Mouse (Mus musculus) embryo, embryonic 9.5 days (tissue): ENCODE measurements around the gene St3gal3.

Experiments used
- DNase-seq: peaks from one replicate; pipeline ENCODE4 v3.0.0-alpha.2; 2017; ENCODE audit errors: extremely low spot score

Gene St3gal3

DNA sequence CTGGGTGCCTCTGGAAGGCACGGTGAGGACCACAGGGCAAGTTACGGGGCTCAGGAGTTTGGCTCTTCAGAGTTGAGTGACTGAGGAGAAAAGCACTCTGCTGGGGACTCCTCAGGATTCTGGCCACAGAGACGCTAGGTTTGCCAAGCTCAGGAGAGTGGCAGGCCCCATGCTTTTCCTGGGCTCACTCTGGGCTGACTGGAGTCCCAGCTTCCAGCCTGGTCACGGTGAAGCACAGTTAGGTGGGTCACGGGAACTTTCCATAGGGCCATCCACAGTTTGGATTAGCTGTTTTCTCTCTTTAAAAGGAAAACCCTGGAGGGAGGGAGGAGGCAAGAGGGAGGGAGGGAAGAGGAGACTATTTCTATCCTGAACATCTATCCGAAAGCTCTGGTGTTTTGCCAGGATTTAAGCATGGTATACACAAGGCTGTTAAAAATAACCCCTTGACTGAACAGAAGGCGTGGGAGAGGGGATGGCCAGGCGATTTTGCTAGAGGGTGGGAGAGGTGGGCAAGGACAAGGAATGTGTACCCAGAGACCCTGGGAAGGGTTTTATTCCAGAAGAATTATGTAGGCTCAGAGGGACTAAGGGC lies 149.6 kb downstream of the St3gal3 start:
- DNase-seq: no peak

DNA sequence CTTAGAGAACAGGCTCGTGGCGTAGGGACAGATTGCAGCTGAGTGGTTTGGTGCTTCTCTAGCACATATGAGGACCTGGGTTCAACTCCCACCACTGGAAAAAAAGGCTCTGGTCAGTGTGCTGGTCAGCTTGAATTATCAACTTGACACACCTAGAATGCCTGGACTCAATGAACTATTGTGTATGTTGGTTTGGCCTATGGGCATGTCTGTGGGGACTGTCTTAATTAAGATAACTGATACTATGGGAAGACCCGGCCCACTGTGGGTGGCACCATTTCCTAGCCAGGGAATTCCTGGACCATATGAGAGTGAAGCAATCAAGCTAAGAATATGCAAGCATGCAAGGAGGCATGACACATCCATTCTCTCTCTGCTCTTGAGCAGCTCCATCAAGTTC lies 150.5 kb downstream of the St3gal3 start:
- DNase-seq: no peak

DNA sequence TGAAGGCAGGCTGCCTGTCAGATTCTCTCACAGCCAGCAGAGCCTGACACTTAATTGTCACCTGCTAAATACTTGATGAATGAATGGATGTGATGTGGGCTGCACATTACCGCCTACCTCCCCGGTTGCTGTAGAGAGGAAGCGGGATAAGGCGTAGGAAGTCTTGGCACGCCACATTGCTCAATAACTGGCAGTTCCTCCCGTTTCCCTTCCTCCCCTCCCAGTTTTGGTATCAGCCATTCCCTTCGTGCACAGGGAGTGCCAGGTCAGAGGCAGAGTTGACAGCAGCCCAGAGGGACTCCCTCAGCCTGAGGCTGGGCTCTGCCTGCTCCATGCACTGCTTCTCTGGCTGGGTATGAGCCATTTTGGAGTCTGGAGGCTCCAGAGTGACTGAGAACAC lies 152.0 kb downstream of the St3gal3 start:
- no peak for DNase-seq

DNA sequence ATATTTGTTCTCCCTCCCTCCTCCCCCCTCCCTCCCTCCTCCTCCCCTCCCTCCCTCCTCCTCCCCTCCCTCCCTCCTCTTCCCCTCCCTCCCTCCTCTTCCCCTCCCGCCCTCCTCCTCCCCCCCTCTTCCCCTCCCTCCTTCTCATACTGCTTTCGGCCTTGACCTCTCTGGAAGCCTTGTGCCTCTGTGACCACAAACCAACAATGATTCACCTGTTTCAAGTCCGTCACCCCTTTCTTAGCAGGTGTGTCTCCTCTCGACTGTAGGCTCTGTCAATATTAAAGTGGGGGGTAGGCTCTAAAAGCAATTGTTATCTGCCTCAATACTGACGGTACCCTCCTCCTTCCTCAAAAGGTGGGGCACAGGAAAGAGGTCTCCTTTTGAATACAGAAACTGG lies 153.2 kb downstream of the St3gal3 start:
- no peak for DNase-seq

DNA sequence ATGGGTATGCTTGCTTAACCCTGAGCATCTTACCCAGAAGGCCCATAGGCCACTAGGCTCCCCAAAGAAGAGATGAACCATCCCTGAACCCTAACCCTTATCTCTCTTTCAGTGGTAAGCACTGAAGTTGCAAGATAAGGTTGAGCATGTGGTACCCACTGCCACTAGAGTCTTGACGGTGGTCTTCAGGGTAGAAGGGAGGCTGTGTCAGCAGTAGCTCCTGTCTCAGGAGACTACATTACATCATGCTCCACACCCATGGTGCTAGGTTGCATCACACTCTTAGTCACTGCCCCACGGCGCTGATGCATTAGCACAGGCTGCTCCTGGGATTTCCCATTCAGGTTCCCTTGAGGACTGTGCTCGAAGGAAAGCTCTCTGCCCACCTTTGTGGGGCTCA lies 154.6 kb downstream of the St3gal3 start:
- no peak for DNase-seq

DNA sequence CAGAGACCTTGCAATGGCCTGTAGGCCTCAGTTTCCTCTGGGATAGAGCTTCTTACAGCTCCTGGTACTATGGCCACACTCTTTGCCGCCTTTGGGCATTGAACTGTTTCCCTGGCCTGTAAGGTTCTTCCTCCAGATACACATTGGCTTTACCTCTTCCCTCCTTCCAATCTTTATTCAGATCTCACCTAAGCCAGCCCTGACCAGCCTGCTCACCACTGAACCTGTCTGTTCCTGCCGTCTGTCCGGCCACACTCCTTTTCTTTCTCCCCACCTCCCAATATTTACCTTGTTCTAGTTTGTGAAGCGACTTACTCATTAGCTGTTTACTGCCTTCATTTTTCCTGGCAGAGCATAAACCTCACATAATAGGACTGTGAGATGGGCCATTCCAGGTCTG lies 155.5 kb downstream of the St3gal3 start:
- DNase-seq: no peak

DNA sequence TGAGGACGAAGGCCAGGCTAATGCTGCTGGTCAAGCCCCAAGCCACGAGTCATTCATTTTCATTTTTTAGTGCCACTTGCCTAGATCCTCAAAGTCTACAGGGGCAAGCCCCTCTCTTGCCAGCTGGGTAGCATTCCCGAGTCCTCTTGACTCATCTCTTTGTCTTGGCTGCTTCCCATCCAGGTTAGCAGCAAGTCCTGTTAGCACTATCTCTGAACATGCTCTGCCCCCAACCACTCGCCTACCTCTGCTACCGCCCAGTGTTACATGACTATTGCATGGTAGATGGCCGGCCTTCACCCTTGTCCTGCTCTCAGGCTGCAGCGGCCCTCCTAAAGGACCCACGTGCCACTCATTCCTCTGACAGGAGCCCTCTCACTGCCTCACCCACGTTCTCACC lies 156.4 kb downstream of the St3gal3 start:
- no peak for DNase-seq

DNA sequence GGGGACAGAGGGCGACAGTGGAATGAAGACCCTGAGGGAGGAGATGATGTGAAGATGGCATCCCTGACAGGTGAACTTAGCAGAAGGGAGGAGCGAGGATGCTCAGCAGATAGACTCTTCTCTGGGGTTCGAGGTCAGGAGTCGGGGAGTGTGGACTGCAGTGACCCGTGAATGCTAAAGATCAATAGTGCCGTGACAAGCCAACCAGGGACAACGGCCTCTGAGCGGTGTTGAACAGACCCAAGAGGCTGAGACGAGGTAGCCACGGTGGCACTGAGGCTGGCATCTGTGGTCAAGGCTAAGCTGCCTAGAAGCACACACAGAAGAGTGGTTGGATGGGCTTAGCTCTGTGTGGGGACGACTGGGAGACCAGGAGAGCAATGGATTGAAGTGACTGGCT lies 156.9 kb downstream of the St3gal3 start:
- DNase-seq: no peak

DNA sequence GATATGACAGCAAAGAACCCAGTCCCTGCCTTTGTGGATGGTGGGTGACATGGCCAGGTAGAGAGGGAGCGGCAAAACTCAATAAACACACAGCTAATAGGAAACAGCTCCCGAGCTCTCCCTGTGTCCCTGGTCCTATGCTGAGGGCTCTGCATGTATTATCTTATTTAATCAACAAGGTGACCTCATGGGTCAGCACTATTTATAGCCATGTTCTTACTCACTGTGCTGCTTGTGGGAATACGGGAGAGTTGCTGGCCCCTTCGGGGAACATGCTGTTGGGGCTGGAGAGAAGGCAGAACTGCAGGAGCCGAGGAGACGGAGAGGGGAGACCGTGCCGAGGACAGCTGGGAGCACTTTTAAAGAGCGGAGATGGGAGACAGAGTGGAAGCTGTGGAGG lies 157.3 kb downstream of the St3gal3 start:
- no peak for DNase-seq

DNA sequence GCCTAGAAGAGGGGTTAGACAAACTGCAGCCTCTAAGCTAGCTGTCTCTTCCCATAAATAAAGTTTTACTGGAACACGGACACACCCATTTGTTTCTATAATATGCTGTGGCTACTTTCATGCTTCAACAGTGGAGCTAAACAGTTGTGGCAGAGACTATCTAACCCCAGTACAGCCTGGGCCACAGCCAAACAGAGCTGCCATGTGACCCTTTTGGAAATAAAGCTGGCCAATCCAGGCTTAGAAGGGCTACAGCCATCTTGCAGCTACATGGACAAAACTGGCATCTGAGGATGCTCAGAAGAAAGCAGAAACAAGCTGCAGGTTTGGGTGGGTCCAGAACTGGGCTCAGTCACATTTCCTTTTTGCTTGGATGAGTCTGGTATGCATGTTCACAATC lies 158.9 kb downstream of the St3gal3 start:
- no peak for DNase-seq

DNA sequence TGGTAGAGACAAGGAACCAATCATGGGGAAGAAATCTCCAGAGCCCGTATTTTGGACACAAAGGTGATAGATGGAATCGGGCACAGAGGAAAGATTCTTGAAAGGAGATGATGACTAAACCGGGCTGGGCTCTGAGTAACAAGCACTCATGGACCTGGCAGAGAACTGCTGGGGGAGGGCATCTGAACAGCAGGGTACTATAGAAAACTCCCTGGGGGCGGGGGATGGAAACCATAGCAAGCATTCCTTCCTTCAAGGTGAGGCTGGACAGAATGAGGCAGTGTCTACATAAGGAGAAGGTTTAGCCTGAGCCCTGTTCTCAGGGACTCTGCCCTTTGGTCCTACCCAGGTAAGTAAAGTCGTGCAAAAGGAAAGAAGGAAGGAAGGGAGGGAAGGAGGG lies 160.0 kb downstream of the St3gal3 start:
- DNase-seq: no peak

DNA sequence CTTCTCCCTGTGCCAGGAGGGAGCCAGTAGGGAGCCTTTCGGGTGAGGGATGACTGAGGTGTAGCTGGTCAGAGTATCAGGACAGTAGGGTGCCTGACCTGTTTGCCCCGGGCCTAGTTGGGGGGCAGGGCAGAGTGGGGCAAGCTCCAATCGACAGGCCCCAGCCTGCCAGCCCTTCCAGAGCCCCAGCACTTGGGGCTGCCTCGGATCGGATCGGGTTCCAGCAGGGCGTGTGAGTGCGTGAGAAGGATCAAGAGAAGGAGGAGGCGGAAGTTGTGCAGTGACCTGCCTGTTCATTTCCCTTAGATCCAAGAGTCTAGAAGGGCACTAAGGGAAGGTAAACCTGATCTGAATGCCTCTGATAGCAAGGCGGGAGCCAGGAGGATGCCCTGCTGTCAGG lies 161.7 kb downstream of the St3gal3 start:
- DNase-seq: no peak

DNA sequence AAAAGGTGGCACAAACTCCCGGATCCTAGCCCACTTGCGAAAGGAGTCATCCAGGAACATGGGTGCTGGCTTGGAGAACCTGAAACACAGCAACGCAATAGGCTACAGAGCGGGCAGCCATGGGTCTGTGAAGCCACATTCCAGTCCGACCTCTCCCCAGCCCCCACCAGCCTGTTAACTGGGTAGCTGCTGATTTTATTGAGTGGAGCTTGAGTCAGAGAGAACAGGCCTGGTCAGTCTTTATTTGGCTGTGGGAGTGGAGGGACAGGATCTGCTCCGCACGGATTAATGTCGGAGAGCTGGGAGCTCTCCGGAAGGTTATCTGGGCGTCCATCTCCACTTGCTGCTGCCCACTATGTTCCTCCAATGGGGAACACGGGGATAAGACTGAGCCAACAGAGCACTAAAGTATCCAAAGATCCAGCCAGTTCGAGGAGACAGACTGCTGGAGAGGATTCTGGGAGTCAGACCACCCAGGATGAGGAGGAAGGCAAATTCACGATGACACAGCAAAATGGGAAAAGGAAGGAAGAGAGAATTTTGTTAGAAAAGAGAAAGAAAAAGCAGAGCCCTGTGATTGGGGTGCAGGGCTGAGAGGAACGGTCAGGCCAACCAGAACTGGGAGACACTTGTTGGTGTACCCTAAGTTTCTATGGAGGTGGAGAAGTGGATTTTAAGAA lies 170.2 kb downstream of the St3gal3 start:
- DNase-seq: no peak

DNA sequence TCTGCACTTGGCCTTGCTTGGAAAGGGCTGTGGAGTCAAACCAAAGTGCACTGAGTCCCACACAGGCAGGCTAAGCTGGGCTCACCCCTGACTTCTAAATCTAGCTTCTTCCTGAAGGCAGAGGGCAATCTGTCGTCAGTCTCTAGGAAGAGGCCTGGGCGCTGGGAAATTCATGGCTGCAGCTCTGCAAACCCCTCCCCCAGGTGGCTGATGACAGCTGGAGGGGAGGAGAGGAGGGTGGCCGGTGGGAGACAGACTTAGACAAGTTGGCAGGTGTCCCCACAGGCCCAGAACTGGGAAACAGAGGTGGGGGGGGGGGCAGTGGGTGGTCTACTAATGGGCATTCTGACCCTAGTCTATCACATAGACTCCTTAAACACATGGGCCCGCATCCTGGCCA lies 177.2 kb downstream of the St3gal3 start:
- no peak for DNase-seq

DNA sequence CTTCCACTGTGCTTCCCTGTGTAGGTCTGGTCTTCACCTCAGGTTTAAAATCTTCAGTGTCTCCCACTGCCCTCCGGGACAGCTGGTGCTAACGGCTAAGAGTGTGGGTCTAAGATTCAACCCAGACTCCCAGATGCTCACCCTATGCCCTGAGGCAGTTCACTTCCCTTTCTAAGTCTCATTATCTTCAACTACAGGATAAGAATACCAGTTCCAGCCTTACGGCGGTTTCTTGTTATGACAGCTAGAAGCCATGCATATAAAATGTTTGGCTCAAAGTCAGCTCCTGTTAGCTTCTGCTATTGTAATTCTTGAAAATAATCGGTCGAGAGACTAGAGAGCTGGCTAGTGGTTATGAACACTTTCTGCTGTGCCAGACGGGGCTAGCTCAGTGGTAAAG lies 187.2 kb downstream of the St3gal3 start:
- DNase-seq: no peak

DNA sequence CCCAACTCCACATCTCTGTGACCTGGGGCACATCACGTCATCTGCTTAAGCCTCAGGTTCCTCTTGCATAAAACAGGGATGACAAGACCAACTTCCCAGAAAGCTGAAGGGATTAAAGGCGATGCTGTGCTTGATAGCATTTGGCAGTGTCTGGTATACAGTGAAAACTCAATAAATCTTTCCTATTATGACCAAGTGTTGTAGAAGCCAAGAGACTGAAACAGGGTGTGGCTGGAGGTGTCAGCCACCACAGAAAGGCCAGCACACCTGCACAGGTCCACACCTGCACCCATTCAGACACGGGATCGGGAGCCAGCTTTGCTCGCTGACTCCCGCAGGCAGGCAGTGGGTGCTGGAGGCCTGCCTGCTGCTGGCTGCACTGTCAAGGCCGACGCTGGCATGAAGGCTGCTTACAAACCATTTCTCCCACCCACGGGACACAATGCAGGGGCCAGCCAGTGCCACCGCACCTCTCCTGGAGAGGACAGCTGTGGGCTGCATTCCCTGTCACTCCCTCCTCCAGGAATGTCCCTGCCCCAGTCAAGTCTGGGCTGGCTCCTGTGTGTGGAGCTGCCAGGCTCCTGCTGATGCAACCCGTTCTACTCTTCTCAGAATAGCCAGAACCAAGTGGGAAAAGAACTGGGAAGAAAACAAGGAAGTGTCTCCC lies 187.9 kb downstream of the St3gal3 start:
- no peak for DNase-seq

DNA sequence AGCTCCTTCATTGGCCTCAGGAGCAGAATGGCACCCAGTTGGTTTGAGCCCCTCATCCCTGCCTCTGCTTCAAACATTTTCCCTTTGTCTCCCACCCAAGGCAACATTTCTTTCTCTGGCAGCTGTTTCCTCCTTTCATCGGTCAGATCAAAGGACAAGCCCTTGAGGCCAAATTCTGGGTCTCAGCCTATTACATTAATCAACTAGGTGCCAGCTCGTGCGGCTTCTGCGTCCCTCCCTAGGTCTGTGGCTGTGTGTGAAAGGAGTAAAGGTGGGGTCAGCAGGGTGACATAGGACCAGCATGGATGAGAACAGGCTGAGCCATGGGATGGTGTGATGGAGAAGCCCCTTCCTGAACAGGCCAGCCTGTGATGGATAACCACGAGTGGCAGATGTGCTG lies 191.4 kb downstream of the St3gal3 start:
- peak; percentile 60 for DNase-seq

DNA sequence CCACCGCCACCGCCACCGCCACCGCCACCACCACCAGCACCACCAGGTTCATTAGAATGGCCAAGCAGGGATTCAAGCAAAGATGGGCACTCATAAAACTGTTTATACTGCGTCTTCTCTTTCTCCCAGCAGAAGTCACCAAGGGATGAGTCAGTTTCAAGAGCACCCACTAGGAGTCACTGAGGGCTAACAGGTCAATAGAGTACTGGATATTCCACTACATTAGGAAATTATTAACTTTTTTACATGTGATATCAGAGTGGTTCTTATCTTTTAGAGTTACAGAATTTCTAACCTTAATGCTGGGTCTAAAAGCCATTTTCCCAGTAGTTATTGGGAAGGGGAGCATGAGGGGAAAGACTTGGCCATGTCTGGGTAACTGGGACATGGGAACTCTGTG lies 197.8 kb downstream of the St3gal3 start:
- no peak for DNase-seq

DNA sequence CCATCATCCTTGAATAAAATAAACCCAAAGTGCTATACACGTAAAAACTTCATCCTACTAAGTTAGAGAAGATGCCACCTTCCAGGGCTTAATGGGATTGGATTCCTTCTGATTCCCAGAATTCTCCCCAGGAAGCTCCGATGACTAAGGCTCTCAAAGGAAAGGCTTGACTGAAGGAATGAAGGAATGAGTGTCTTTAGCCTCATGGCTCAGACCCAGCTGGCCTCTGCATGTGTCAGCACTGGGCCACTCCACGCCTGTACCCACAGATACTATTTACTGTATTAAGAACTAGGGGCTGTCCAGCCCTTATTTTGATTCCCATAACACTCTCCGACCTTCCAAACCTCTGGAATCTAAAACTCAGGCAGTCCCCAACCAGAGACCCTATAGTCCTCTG lies 200.6 kb downstream of the St3gal3 start:
- no peak for DNase-seq

DNA sequence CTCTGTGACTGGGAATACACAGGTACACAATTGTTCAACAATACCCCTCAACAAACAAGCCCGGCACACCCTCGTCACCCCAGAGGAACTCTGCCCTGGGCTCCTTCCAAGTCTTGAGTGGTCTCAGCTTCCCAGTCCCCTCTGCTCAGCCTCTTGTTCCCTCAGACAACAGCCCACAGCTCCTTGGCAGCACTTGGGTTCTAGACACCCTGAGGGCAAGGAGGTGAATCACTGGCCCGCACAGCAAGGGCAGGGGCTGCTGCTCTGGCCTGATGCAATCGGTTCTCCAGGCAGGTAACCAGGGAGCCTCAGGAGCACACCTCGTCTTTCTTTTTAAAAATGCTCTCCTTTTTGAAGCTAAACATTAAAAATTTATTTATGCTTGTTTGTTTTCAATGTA lies 201.5 kb downstream of the St3gal3 start:
- DNase-seq: no peak

DNA sequence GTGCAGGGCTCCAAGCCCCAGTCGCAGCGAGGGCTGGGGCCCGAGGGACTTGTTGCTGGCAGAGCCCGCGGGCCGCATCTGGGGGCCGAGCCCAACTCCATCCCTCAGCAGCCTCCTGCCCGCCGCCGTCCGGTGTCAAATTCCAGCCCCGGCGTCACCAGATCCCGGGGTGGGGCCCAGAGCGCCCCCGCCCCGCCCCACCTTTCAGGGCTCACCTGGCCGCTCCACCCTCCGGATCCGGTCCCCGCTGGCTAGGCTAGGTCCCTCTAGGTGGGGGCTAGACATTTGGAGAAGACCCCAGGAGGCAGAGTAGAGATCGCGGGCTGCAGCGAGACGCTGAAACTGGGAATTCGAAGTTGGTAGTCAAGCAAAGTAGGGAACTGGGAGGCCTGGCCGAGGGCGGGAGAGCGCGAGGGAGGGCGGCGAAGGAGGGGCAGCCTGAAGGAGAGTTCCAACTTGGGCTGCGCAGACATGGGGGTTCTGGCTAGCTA lies 205.3 kb downstream of the St3gal3 start, which contains the start of gene Artn:
Artn (minus strand) TSS at position 373 of the 491 bp plus-strand sequence.
- peak; percentile 67 for DNase-seq

DNA sequence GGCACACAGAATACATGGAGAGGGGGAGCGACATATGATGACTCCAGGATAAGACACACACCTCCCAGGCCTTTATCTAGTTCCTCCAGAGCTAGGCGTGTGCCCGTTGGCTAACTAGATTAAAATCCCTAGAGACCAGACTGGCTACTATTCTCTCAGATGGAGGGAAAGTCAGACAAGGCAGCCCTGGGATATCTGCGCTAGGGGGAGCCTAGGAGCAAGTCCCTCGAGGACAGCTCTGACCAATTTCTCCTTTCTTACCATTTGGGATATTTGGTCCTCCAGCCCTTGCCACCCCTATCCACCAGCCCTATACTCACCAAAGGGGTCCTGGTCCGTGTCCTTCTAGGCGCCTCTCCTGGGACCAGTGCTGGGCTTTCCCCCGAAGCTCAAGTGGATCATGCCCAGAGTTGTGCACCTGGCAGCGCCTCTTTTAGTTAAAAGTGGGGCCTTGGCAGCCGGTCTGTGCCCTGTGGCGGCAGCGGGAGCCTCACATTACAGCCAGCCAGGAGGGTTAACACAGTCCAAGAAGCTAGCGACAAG lies 205.9 kb downstream of the St3gal3 start:
- peak; percentile 63 for DNase-seq

DNA sequence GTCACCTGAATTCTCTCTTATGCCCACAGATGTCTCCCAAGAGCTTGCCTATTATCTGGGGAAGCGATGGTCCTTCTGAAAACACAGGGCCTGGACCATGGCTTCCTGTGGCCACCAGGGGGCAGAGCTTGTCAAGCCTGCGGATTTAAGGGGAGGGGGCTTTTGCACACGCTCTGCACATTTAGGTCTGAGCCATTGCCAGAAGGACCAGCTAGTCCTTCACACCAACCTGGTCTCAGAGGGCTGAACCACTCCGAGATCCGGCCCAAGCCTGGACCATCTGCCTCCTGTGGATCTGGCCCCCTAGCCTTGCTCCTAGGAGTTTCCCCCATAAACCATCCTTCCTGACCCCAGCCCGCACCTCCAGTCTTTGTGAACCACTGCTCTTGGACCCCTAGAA lies 206.5 kb downstream of the St3gal3 start:
- peak; percentile 78 for DNase-seq
